Mouse (Mus musculus): ENCODE results near the gene Top2a. TPM values are rescaled to one million over a fixed set of nuclear protein-coding genes. Genes with fewer than 3 reads are reported as not detected.

Gene Top2a
- total and polyA plus RNA-seq, 3 experiments, result 385 to 444 (median 400) TPM

- peaks cover 20 to 51% of the 10 kb centered on the region in 2 experiments for H3K4me1 ChIP-seq (ENCODE audit: control insufficient read depth in 1 of 2, insufficient read depth in 2 of 2)
- no peak overlapping the region for H3K4me3 ChIP-seq (replicated peaks in 1 of 3; ENCODE audit: low read depth in 2 of 3, low read length in 2 of 3, poor library complexity in 1 of 3)
- TF ChIP-seq EP300 (IDR thresholded peaks at IDR 0.05; ENCODE audit: low read length) (no peak), ELF1 (IDR thresholded peaks at IDR 0.05; ENCODE audit: low read depth, low read length) (no peak), BHLHE40 (IDR thresholded peaks at IDR 0.05; ENCODE audit: low read depth, low read length) (no peak), E2F4 (IDR thresholded peaks at IDR 0.05; ENCODE audit: insufficient replicate concordance, low read depth, low read length) (no peak), ZMIZ1 (IDR thresholded peaks at IDR 0.05; ENCODE audit: low read depth, low read length) (no peak), USF2 (conservative IDR thresholded peaks at IDR 0.05; ENCODE audit: low read depth, low read length) (no peak), SIN3A (IDR thresholded peaks at IDR 0.05; ENCODE audit: low read length) (no peak), NELFE (IDR thresholded peaks at IDR 0.05; ENCODE audit: low read depth, low read length) (no peak), MXI1 (IDR thresholded peaks at IDR 0.05; ENCODE audit: low read depth, low read length) (no peak), POLR2A (IDR thresholded peaks at IDR 0.05; ENCODE audit: low read depth, low read length) (no peak), ZKSCAN1 (IDR thresholded peaks at IDR 0.05; ENCODE audit: borderline replicate concordance, low read depth, low read length) (no peak)
- no peak for DNase-seq (ENCODE audit: extremely low read depth)
- in situ Hi-C loops (cut with MboI; ENCODE audit: low pct_ligation_motif_present, low pct_unique_long_range_greater_than_20kb, low sequenced_read_pairs), result no loop called here
- H3K4me2 ChIP-seq (ENCODE audit: insufficient read depth, low read depth, poor library complexity, severe bottlenecking), result no peak overlapping the region
- peaks cover 10 to 47% of the 10 kb centered on the region in 2 experiments for H3K36me3 ChIP-seq (replicated peaks in 1 of 2; ENCODE audit: control insufficient read depth in 1 of 2, insufficient read depth in 1 of 2, low read length in 1 of 2)
- no peak overlapping the region for H3K9ac ChIP-seq (ENCODE audit: insufficient read depth, low read depth)
- no peaks in the 10 kb centered on the region for H3K27me3 ChIP-seq (replicated peaks)
- no peaks in the 10 kb centered on the region for H3K9me3 ChIP-seq (replicated peaks; ENCODE audit: low read length)
- dilution Hi-C loops (cut with MboI; ENCODE audit: extremely low pct_ligation_motif_present, extremely low pct_unique_long_range_greater_than_20kb, low sequenced_read_pairs), result no loop called here
- no peak overlapping the region for H3K27ac ChIP-seq (ENCODE audit: insufficient read depth, low read depth)
- H3K79me2 ChIP-seq (replicated peaks; ENCODE audit: control insufficient read depth, extremely low read depth, insufficient read depth, poor library complexity, severe bottlenecking), result no peaks in the 10 kb centered on the region
These were observed 67.6 kb downstream of the Top2a start for GRCm38 (mm10) chr11:98956340-98956739.

GRCm38 (mm10) chr11:98955707-98956235 lies 68.2 kb downstream of the Top2a start:
- Histone ChIP-seq H3K27me3 (replicated peaks) (no peaks in the 10 kb centered on the region), H3K79me2 (replicated peaks; ENCODE audit: control insufficient read depth, extremely low read depth, insufficient read depth, poor library complexity, severe bottlenecking) (no peaks in the 10 kb centered on the region), H3K27ac (ENCODE audit: insufficient read depth, low read depth) (no peak overlapping the region), H3K4me1 (ENCODE audit: control insufficient read depth in 1 of 2, insufficient read depth in 2 of 2) (peaks cover 20 to 51% of the 10 kb centered on the region in 2 experiments), H3K9ac (ENCODE audit: insufficient read depth, low read depth) (no peak overlapping the region), H3K4me3 (replicated peaks in 1 of 3; ENCODE audit: low read depth in 2 of 3, low read length in 2 of 3, poor library complexity in 1 of 3) (no peak overlapping the region), H3K36me3 (replicated peaks in 1 of 2; ENCODE audit: control insufficient read depth in 1 of 2, insufficient read depth in 1 of 2, low read length in 1 of 2) (peaks cover 6 to 47% of the 10 kb centered on the region in 2 experiments), H3K9me3 (replicated peaks; ENCODE audit: low read length) (no peaks in the 10 kb centered on the region), H3K4me2 (ENCODE audit: insufficient read depth, low read depth, poor library complexity, severe bottlenecking) (no peak overlapping the region)
- dilution Hi-C loops (cut with MboI; ENCODE audit: extremely low pct_ligation_motif_present, extremely low pct_unique_long_range_greater_than_20kb, low sequenced_read_pairs), result no loop called here
- in situ Hi-C loops (cut with MboI; ENCODE audit: low pct_ligation_motif_present, low pct_unique_long_range_greater_than_20kb, low sequenced_read_pairs), result no loop called here
- TF ChIP-seq USF2 (conservative IDR thresholded peaks at IDR 0.05; ENCODE audit: low read depth, low read length), result no peak
- no peak for TF ChIP-seq MXI1 (IDR thresholded peaks at IDR 0.05; ENCODE audit: low read depth, low read length)
- TF ChIP-seq MAFK (IDR thresholded peaks at IDR 0.05; ENCODE audit: insufficient replicate concordance, low read length), result no peak
- no peak for TF ChIP-seq POLR2AphosphoS2 (IDR thresholded peaks at IDR 0.05; ENCODE audit: low read depth, low read length)
- TF ChIP-seq SMC3 (IDR thresholded peaks at IDR 0.05; ENCODE audit: low read depth, low read length), result no peak
- no peak for TF ChIP-seq E2F4 (IDR thresholded peaks at IDR 0.05; ENCODE audit: insufficient replicate concordance, low read depth, low read length)
- no peak for TF ChIP-seq JUND (conservative IDR thresholded peaks at IDR 0.05; ENCODE audit: low read depth, low read length)
- TF ChIP-seq BHLHE40 (IDR thresholded peaks at IDR 0.05; ENCODE audit: low read depth, low read length), result no peak
- no peak for TF ChIP-seq MAX (IDR thresholded peaks at IDR 0.05; ENCODE audit: low read length)
- no peak for TF ChIP-seq TBP (conservative IDR thresholded peaks at IDR 0.05; ENCODE audit: low read depth, low read length)
- TF ChIP-seq MYC (IDR thresholded peaks at IDR 0.05; ENCODE audit: low read depth, low read length), result no peak
- no peak for TF ChIP-seq GABPA (IDR thresholded peaks at IDR 0.05; ENCODE audit: insufficient replicate concordance, low read depth, low read length)
- no peak for TF ChIP-seq MAZ (IDR thresholded peaks at IDR 0.05; ENCODE audit: low read depth, low read length)
- no peak for TF ChIP-seq RAD21 (IDR thresholded peaks at IDR 0.05; ENCODE audit: low read depth, low read length)
- TF ChIP-seq UBTF (IDR thresholded peaks at IDR 0.05; ENCODE audit: low read depth, low read length), result no peak
- DNase-seq (ENCODE audit: extremely low read depth), result no peak

All from CH12.LX (cell line).